Mouse (Mus musculus) 416B (cell line): ENCODE measurements around the gene Gm14393.
"Not testable (repeated sequence)": the region's sequence is repeated elsewhere in the genome, so short reads cannot be mapped to it uniquely, and the experiment has no call there.

Experiments
- DNase-seq: peaks from one replicate; pipeline ENCODE4 v3.0.0; 2011; ENCODE audit warnings: low read depth

Gene Gm14393

DNA sequence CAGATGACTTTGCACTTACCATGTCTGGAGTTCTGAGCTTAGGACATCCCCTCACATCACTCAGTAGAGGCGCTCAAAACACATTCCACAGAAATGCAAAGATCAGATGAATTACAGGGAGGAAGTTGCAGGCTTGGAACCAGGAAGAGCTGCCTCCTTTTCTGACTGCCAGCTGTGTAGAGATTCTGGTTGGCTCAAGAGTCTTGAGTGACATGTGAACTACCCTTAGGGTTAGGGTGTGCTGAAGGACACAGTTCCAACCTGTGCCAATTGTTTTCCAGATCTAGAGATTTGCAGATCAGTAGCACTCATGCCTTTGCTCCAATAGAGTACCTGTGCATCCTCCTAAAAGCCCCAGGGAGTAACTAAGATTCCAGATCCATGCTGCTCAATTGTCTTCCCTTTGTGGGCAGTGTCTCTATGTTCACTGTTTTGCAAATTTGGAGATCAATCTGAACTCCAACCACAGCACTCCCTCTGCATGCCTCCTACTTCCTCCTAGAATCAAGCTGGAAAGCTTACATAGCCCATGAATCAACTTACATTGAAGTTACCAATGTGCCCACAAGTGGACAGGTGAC is at the start of gene Gm14393:
Gene Gm14393 (minus strand): TSS at position 101 of the 581 bp plus-strand sequence.
- not testable (repeated sequence) for DNase-seq

DNA sequence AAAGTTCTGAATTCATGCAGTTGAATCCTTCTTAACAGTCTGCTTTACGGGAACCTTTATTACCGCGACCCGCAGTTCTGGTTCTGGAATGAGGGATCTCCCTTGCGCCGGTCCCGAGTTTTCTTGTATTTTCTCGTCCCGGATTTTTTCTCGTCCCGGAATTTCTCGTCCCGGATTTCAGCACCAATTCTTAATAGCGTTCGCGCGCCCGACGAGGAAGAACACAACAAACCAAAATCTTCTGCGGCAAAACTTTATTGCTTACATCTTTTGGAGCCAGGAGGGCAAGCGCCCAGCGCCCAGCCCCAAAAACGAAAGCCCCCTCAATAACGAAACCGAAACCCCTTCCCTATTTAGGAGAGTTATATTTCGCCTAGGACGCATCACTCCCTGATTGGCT is 23.3 kb downstream of the Gm14393 start:
- DNase-seq, result not testable (repeated sequence)
